Mouse (Mus musculus) urinary bladder, postnatal 25 days (tissue): ENCODE measurements around the gene Gm45233.

Experiments
- DNase-seq: peaks from one replicate; pipeline ENCODE4 v3.0.0; 2022; ENCODE audit warnings: low spot score

Gene Gm45233

GRCm38 (mm10) chr7:43511707-43512478, 68.0 kb downstream of the Gm45233 start:
- no peak for DNase-seq

GRCm38 (mm10) chr7:43512519-43512918, 68.6 kb downstream of the Gm45233 start:
- DNase-seq = no peak
